In the genomic region with DNA sequence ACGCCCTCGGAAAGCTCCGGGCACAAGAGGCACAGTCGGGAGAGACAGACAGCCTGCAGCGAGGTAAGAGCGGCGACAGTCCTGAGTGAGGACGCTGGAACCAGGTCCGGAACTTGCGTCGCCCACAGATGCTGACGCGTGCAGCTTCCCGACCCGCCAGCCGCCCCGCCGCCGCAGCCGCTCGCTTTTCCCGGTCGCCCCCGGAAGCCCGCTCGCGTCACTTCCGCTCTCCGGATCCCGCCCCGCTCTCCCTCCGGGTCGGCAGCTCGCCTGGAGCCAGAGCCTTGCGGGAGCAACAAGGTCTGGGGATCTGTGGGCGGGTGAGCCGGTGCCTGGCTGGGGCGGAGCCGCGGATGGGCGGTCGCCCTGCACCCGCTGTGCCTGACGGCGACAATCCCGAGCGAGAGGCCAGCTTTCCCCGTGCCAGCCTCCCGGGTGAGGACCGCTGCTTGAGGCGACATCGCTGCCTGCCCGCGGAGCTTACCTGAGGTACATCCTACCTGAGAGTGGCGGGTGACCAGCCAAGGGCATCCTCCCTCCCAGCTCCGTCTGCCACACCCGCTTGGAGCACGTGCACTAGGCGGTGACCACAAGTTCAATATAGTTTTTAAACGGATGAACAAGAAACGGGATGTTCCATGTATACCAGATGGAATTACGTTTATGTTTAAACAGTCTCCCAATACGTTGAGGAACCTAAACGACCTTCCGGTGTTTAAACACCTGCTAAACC, we compare ENCODE assay signal across 8 mouse cellular contexts. TPM values are rescaled to one million over a fixed set of nuclear protein-coding genes. Genes with fewer than 3 reads are reported as not detected.
DNase-seq lines count a peak whose midpoint lies in the region; ATAC-seq lines count a peak whose summit lies in the region.

A gene (minus strand): TSS at position 210 of the 733 bp plus-strand sequence.

- DNase-seq in 3T3-L1 (ENCODE audit: low read depth, low spot score): peak; percentile 88
- DNase-seq in adrenal gland, postnatal 4 days (ENCODE audit: low spot score in 2 of 2): peak; percentile 83 to 87
- DNase-seq in embryonic facial prominence, embryonic 14.5 days (ENCODE audit: low spot score): peak; percentile 93
- DNase-seq in heart, adult 9 months (ENCODE audit: low spot score in 2 of 2): peak; percentile 93
- DNase-seq in monocyte, adult 2 months (ENCODE audit: low read depth in 1 of 2, low spot score in 2 of 2): peak; percentile 80 to 84
- peak; percentile 88 to 90 for DNase-seq in spleen, postnatal 36 days (ENCODE audit: low spot score in 2 of 2)

- peak within 1 kb of the TSS; percentile 90 for H3K4me2 ChIP-seq in embryonic facial prominence, embryonic 14.5 days (ENCODE audit: low read depth, low read length)
- peak within 1 kb of the TSS; percentile 68 for H3K4me2 ChIP-seq in kidney, embryonic 14.5 days (replicated peaks; ENCODE audit: low read depth, low read length)
- H3K4me2 ChIP-seq in limb, embryonic 15.5 days: peak within 1 kb of the TSS; percentile 78

- no peaks in the 10 kb centered on the region for H3K27me3 ChIP-seq in embryonic facial prominence, embryonic 14.5 days (replicated peaks; ENCODE audit: control insufficient read depth, insufficient read depth, low read length)
- no peaks in the 10 kb centered on the region for H3K27me3 ChIP-seq in kidney, embryonic 14.5 days (ENCODE audit: control insufficient read depth, insufficient read depth, low read length)
- no peaks in the 10 kb centered on the region for H3K27me3 ChIP-seq in limb, embryonic 15.5 days

- H3K27ac ChIP-seq in embryonic facial prominence, embryonic 14.5 days (replicated peaks; ENCODE audit: low read depth, low read length): peak within 1 kb of the TSS; percentile 84
- peak within 1 kb of the TSS; percentile 47; the same call in 1 of the 2 replicates for H3K27ac ChIP-seq in kidney, embryonic 14.5 days (ENCODE audit: low read depth, low read length)
- H3K27ac ChIP-seq in limb, embryonic 15.5 days: peak within 1 kb of the TSS; percentile 90

- H3K9me3 ChIP-seq in embryonic facial prominence, embryonic 14.5 days (ENCODE audit: control insufficient read depth, low read length): no peaks in the 10 kb centered on the region
- no peaks in the 10 kb centered on the region for H3K9me3 ChIP-seq in kidney, embryonic 14.5 days (ENCODE audit: control insufficient read depth, low read length)
- no peaks in the 10 kb centered on the region for H3K9me3 ChIP-seq in limb, embryonic 15.5 days

- peak within 1 kb of the TSS; percentile 93 for H3K9ac ChIP-seq in embryonic facial prominence, embryonic 14.5 days (ENCODE audit: low read depth, low read length)
- peak within 1 kb of the TSS; percentile 70 for H3K9ac ChIP-seq in kidney, embryonic 14.5 days (ENCODE audit: low read depth, low read length)
- peak within 1 kb of the TSS; percentile 92 for H3K9ac ChIP-seq in limb, embryonic 15.5 days

- H3K4me3 ChIP-seq in embryonic facial prominence, embryonic 14.5 days (ENCODE audit: low read depth, low read length): peak within 1 kb of the TSS; percentile 91
- peak within 1 kb of the TSS; percentile 74 for H3K4me3 ChIP-seq in kidney, embryonic 14.5 days (ENCODE audit: low read length)
- peak within 1 kb of the TSS; percentile 89 for H3K4me3 ChIP-seq in limb, embryonic 15.5 days

- under 1% methylated on average over 29 of the region's 65 CpGs for WGBS in embryonic facial prominence, embryonic 14.5 days
- under 1% methylated on average over 64 of the region's 65 CpGs for WGBS in kidney, embryonic 14.5 days
- WGBS in limb, embryonic 15.5 days: under 1% methylated on average over 65 of the region's 65 CpGs

- no peaks in the 10 kb centered on the region for H3K36me3 ChIP-seq in embryonic facial prominence, embryonic 14.5 days (ENCODE audit: control insufficient read depth, insufficient read depth, low read length)
- no peaks in the 10 kb centered on the region for H3K36me3 ChIP-seq in kidney, embryonic 14.5 days (ENCODE audit: control insufficient read depth, insufficient read depth, low read length)
- H3K36me3 ChIP-seq in limb, embryonic 15.5 days: no peaks in the 10 kb centered on the region

- H3K4me1 ChIP-seq in embryonic facial prominence, embryonic 14.5 days (ENCODE audit: control insufficient read depth, insufficient read depth, low read length): 0 out of 2 replicates have a peak, but pooled peaks cover 4% of the 10 kb centered on the region
- H3K4me1 ChIP-seq in kidney, embryonic 14.5 days (ENCODE audit: control insufficient read depth, insufficient read depth, low read length): 0 out of 2 replicates have a peak, but pooled peaks cover 6% of the 10 kb centered on the region
- H3K4me1 ChIP-seq in limb, embryonic 15.5 days: peaks cover 7% of the 10 kb centered on the region

- ATAC-seq in embryonic facial prominence, embryonic 14.5 days (ENCODE audit: low read depth): peak; percentile 97
- peak; percentile 96 for ATAC-seq in kidney, embryonic 14.5 days (ENCODE audit: low FRiP score, low TSS enrichment)
- peak; percentile 88 for ATAC-seq in limb, embryonic 15.5 days (ENCODE audit: insufficient number of reproducible peaks, low FRiP score, low TSS enrichment, low read depth)

RNA-seq across cellular contexts. Expression of the gene that starts here (rescaled TPM):
- 10 to 100 TPM; 16.2 to 21.6 TPM for total RNA-seq in adrenal gland, postnatal 4 days (2021)
- 11.9 and 12.9 TPM in 2 replicates for polyA plus RNA-seq in embryonic facial prominence, embryonic 14.5 days (2014; fragmentation: Nextera tagmentation; extraction: Ambion mirVana)
- 13.7 and 15.6 TPM in 2 replicates for polyA plus RNA-seq in kidney, embryonic 14.5 days (2014; fragmentation: Nextera tagmentation; extraction: Ambion mirVana)
- 15.2 and 17.1 TPM in 2 replicates for polyA plus RNA-seq in limb, embryonic 15.5 days (2015; fragmentation: Nextera tagmentation; extraction: Ambion mirVana)

Comparison
In these comparisons a context has a peak if more than half of its experiments do, and no peak if none do; other contexts are left out.
1. Peak in every context shown above with its lines: DNase-seq, ATAC-seq, H3K4me3 ChIP-seq and H3K27ac ChIP-seq.